Mouse (Mus musculus): ENCODE results near the gene Prdm10. TPM values are rescaled to one million over a fixed set of nuclear protein-coding genes. Genes with fewer than 3 reads are reported as not detected.
A peak's percentile ranks its signal among the peaks of the same experiment; 100 is the strongest.

Prdm10 gene
- polyA plus RNA-seq, 1 experiment from 2014 or later, result 6.5 TPM

DNA sequence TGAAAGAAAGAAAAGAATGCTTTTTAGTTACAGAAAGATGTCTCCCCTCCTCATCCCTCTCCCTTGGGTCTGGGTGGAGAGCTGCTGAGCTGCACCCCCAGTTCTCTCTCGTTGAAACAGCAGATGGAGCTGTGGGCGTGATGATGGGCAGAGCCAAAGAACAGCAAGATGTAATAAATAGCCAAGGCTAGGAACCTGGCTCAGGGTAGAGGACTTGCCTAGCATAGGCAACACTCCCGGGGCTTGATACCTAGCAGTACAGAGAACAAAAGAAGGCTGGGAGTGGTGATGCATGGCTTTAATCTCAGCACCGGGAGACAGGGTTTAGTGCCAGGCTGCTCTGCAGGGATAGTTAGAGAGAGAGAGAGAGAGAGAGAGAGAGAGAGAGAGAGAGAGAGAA, 50.9 kb downstream of the Prdm10 start:
- no peaks in the 10 kb centered on the region for H3K27me3 ChIP-seq (ENCODE audit: control insufficient read depth, insufficient read depth, low read length)
- ATAC-seq (replicated peaks; ENCODE audit: insufficient number of reproducible peaks, low FRiP score, low TSS enrichment, low read depth) (no peak), DNase-seq (ENCODE audit: low spot score) (no peak)
- H3K4me2 ChIP-seq (ENCODE audit: low read depth, low read length), result no peak overlapping the region
- WGBS, result 69% methylated on average over 4 of the region's 4 CpGs
- H3K9ac ChIP-seq (replicated peaks; ENCODE audit: low read length), result no peak overlapping the region
- H3K4me3 ChIP-seq (ENCODE audit: low read depth, low read length), result no peak overlapping the region
- no peaks in the 10 kb centered on the region for H3K36me3 ChIP-seq (replicated peaks; ENCODE audit: control insufficient read depth, insufficient read depth, low read depth, low read length)
- H3K9me3 ChIP-seq (replicated peaks; ENCODE audit: control insufficient read depth, low read length), result no peaks in the 10 kb centered on the region
- no peaks in the 10 kb centered on the region for H3K4me1 ChIP-seq (ENCODE audit: control insufficient read depth, insufficient read depth, low read length)
- H3K27ac ChIP-seq (replicated peaks; ENCODE audit: low read depth, low read length), result no peak overlapping the region

DNA sequence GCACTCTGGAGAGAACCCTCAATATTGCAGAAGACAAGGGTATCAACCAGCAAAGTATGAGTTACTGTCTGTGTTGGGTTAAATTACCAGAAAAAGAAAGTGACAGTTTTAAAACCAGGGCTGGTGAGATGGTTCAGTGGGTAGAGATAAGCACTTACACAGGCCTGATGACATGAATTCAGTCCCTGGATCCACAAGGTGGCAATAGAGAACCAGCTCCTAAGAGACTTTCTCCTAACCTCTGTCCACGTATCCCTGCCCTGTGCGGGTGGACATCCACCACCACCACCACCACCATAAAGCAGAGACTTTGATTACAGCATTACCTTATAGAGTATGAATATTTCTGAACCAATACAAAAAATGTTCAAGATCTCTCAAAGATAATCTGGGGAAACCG, 51.6 kb downstream of the Prdm10 start:
- no peak for ATAC-seq (replicated peaks; ENCODE audit: insufficient number of reproducible peaks, low FRiP score, low TSS enrichment, low read depth)
- Histone ChIP-seq H3K4me1 (ENCODE audit: control insufficient read depth, insufficient read depth, low read length) (no peaks in the 10 kb centered on the region), H3K36me3 (replicated peaks; ENCODE audit: control insufficient read depth, insufficient read depth, low read depth, low read length) (no peaks in the 10 kb centered on the region), H3K4me2 (ENCODE audit: low read depth, low read length) (no peak overlapping the region), H3K27me3 (ENCODE audit: control insufficient read depth, insufficient read depth, low read length) (no peaks in the 10 kb centered on the region), H3K27ac (replicated peaks; ENCODE audit: low read depth, low read length) (no peak overlapping the region), H3K4me3 (ENCODE audit: low read depth, low read length) (no peak overlapping the region), H3K9me3 (replicated peaks; ENCODE audit: control insufficient read depth, low read length) (no peaks in the 10 kb centered on the region), H3K9ac (replicated peaks; ENCODE audit: low read length) (no peak overlapping the region)
- DNase-seq (ENCODE audit: low spot score), result no peak
- WGBS, result 69% methylated on average over 3 of the region's 3 CpGs

DNA sequence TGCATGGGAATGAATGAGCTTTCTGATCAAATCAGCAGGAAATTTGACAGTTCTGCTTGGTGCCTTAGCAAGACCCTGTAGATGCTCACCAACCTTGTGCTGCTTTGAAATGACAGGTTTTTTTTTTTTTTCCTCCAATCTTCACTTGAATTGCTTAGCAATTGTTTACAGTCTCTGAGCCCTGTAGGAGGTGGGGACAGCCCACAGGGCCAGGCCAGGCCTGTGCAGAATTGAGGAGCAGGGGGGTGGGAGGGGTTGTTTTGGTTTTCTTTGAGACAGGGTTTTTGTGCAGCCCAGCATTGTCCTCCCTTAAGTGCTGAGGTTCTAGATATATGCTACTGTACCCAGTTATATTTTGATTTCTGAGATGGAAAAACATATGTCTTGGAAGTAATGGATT, 52.5 kb downstream of the Prdm10 start:
- Histone ChIP-seq H3K9me3 (replicated peaks; ENCODE audit: control insufficient read depth, low read length) (no peaks in the 10 kb centered on the region), H3K27me3 (ENCODE audit: control insufficient read depth, insufficient read depth, low read length) (no peaks in the 10 kb centered on the region), H3K9ac (replicated peaks; ENCODE audit: low read length) (no peak overlapping the region), H3K4me3 (ENCODE audit: low read depth, low read length) (no peak overlapping the region), H3K36me3 (replicated peaks; ENCODE audit: control insufficient read depth, insufficient read depth, low read depth, low read length) (no peaks in the 10 kb centered on the region), H3K4me1 (ENCODE audit: control insufficient read depth, insufficient read depth, low read length) (no peaks in the 10 kb centered on the region), H3K27ac (replicated peaks; ENCODE audit: low read depth, low read length) (no peak overlapping the region), H3K4me2 (ENCODE audit: low read depth, low read length) (no peak overlapping the region)
- DNase-seq (ENCODE audit: low spot score) (no peak), ATAC-seq (replicated peaks; ENCODE audit: insufficient number of reproducible peaks, low FRiP score, low TSS enrichment, low read depth) (no peak)

DNA sequence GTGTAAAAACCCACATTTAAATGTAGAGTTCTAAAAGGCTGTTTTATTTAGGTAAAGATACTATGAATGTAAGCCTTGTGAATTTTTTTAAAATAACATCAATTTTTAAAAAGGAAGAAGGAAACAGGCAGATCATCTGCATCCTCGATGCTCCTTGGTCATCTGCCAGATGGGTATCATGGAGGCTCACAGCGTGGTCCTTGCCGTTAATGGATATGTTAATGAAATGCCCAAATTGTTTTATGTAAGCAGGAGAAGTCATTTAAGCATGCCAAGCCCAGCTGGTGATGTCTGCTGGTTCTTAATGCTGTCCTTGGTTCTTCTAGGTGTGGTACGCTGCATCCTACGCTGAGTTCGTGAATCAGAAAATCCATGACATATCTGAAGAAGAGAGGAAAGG, 54.7 kb downstream of the Prdm10 start:
- DNase-seq (ENCODE audit: low spot score) (no peak), ATAC-seq (replicated peaks; ENCODE audit: insufficient number of reproducible peaks, low FRiP score, low TSS enrichment, low read depth) (no peak)
- WGBS, result 94% methylated on average over 6 of the region's 6 CpGs

DNA sequence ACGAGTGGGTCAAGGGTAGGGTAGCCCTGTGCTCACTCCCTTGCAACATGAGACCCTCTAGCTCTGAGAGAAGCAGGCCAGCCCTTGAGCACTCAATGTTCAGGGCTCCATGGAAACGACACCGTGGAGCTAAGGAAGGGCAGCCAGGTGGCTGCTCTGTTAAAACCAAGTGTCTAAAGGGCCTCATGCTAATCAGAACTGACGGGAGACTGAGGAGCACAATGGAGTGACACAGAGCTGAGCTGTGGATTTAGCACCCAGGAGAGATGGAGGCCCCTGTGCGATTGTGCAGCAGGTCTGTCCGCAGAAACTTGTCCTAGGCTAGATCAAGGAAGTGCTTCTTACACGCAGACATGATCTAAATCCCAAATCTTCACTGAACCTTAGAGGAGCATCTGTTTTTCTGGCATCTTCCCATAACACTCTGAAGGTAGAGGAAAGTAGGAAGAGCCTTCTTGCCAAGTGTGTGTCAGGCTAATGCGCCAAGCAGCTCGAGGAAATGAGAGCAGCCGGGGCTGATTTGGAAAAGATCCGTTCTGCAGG, 64.0 kb downstream of the Prdm10 start:
- Histone ChIP-seq H3K4me3 (ENCODE audit: low read depth, low read length) (no peak overlapping the region), H3K4me2 (ENCODE audit: low read depth, low read length) (no peak overlapping the region), H3K27me3 (ENCODE audit: control insufficient read depth, insufficient read depth, low read length) (no peaks in the 10 kb centered on the region), H3K36me3 (replicated peaks; ENCODE audit: control insufficient read depth, insufficient read depth, low read depth, low read length) (no peaks in the 10 kb centered on the region), H3K9ac (replicated peaks; ENCODE audit: low read length) (no peak overlapping the region), H3K27ac (replicated peaks; ENCODE audit: low read depth, low read length) (no peak overlapping the region), H3K9me3 (replicated peaks; ENCODE audit: control insufficient read depth, low read length) (no peaks in the 10 kb centered on the region), H3K4me1 (ENCODE audit: control insufficient read depth, insufficient read depth, low read length) (no peaks in the 10 kb centered on the region)
- DNase-seq (ENCODE audit: low spot score) (no peak), ATAC-seq (replicated peaks; ENCODE audit: insufficient number of reproducible peaks, low FRiP score, low TSS enrichment, low read depth) (no peak)
- 65% methylated on average over 11 of the region's 11 CpGs for WGBS

More for the DNA sequence above, 54.7 kb downstream of the Prdm10 start:
- no peaks in the 10 kb centered on the region for H3K9me3 ChIP-seq (replicated peaks; ENCODE audit: control insufficient read depth, low read length)
- no peak overlapping the region for H3K4me2 ChIP-seq (ENCODE audit: low read depth, low read length)
- H3K9ac ChIP-seq (replicated peaks; ENCODE audit: low read length), result no peak overlapping the region
- no peaks in the 10 kb centered on the region for H3K36me3 ChIP-seq (replicated peaks; ENCODE audit: control insufficient read depth, insufficient read depth, low read depth, low read length)
- H3K4me1 ChIP-seq (ENCODE audit: control insufficient read depth, insufficient read depth, low read length), result no peaks in the 10 kb centered on the region
- no peak overlapping the region for H3K27ac ChIP-seq (replicated peaks; ENCODE audit: low read depth, low read length)
- H3K27me3 ChIP-seq (ENCODE audit: control insufficient read depth, insufficient read depth, low read length), result no peaks in the 10 kb centered on the region
- no peak overlapping the region for H3K4me3 ChIP-seq (ENCODE audit: low read depth, low read length)

DNA sequence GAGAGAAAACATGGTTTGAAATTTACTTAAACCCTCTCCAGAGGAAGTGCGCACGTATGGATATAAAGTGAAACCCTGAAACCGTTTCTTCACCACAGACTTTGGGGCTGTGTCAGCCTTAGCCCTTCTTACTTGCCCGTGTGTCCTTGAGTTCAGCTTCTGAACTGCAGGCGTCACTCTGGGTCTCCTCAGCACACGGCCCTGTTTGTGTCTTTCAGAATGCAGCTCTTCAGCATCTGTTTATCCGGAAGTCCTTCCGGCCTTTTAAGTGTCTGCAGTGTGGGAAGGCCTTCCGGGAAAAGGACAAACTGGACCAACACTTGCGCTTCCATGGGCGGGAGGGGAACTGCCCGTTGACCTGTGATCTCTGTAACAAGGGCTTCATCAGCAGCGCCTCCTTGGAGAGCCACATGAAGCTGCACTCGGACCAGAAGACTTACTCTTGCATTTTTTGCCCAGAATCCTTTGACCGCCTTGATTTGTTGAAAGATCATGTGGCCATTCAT, 66.3 kb downstream of the Prdm10 start:
- Histone ChIP-seq H3K27ac (replicated peaks; ENCODE audit: low read depth, low read length) (no peak overlapping the region), H3K4me1 (ENCODE audit: control insufficient read depth, insufficient read depth, low read length) (no peaks in the 10 kb centered on the region), H3K36me3 (replicated peaks; ENCODE audit: control insufficient read depth, insufficient read depth, low read depth, low read length) (no peaks in the 10 kb centered on the region; the same call in 1 of the 2 replicates), H3K27me3 (ENCODE audit: control insufficient read depth, insufficient read depth, low read length) (no peaks in the 10 kb centered on the region), H3K4me3 (ENCODE audit: low read depth, low read length) (no peak overlapping the region), H3K9ac (replicated peaks; ENCODE audit: low read length) (no peak overlapping the region), H3K9me3 (replicated peaks; ENCODE audit: control insufficient read depth, low read length) (no peaks in the 10 kb centered on the region), H3K4me2 (ENCODE audit: low read depth, low read length) (no peak overlapping the region)
- ATAC-seq (replicated peaks; ENCODE audit: insufficient number of reproducible peaks, low FRiP score, low TSS enrichment, low read depth) (no peak), DNase-seq (ENCODE audit: low spot score) (no peak)
- WGBS, result 75% methylated on average over 15 of the region's 15 CpGs

DNA sequence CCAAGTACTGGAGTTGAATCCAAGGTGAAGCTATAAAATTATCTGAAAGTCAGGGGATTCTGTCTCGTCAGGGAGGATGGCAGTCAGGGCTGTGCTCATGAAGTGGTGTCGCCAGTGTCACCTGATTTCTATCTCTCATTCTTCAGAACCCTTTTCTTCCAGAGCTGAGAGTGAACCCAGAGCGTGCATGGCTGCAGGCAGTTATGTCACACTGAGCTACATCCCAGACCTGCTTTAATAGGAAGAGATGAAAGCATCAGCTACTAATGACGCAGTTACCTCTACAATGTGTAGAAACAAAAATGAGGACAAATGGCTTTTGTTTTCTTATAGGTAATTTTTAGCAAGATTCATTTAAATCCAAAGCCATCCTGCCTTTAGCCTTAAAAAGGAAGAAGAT, 68.1 kb downstream of the Prdm10 start:
- H3K9me3 ChIP-seq (replicated peaks; ENCODE audit: control insufficient read depth, low read length), result no peaks in the 10 kb centered on the region
- H3K27ac ChIP-seq (replicated peaks; ENCODE audit: low read depth, low read length), result no peak overlapping the region
- H3K4me1 ChIP-seq (ENCODE audit: control insufficient read depth, insufficient read depth, low read length), result no peaks in the 10 kb centered on the region
- no peaks in the 10 kb centered on the region; the same call in 1 of the 2 replicates for H3K36me3 ChIP-seq (replicated peaks; ENCODE audit: control insufficient read depth, insufficient read depth, low read depth, low read length)
- H3K9ac ChIP-seq (replicated peaks; ENCODE audit: low read length), result no peak overlapping the region
- no peaks in the 10 kb centered on the region for H3K27me3 ChIP-seq (ENCODE audit: control insufficient read depth, insufficient read depth, low read length)
- no peak overlapping the region for H3K4me3 ChIP-seq (ENCODE audit: low read depth, low read length)
- H3K4me2 ChIP-seq (ENCODE audit: low read depth, low read length), result no peak overlapping the region
- DNase-seq (ENCODE audit: low spot score), result no peak
- ATAC-seq (replicated peaks; ENCODE audit: insufficient number of reproducible peaks, low FRiP score, low TSS enrichment, low read depth), result 0 out of 2 replicates have a peak, but pooled peaks have one; percentile 39
- 80% methylated on average over 4 of the region's 4 CpGs for WGBS

DNA sequence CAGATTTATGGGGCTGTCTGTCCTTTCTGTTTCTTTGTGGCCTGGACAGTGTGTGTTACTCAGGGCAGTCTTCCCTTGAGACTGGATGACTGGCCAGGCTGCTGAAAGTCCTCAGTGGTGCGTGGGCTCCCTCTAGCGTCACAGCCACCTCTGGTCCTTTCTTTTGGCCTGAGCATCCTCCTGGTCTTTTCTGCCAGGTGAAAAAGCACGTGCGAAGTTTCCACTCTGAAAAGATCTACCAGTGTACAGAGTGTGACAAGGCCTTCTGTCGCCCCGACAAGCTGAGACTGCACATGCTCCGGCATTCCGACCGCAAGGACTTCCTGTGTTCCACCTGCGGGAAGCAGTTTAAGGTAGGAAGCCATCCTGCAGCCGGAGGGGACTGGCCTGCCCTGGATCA, 68.6 kb downstream of the Prdm10 start:
- H3K36me3 ChIP-seq (replicated peaks; ENCODE audit: control insufficient read depth, insufficient read depth, low read depth, low read length), result no peaks in the 10 kb centered on the region; the same call in 1 of the 2 replicates
- H3K4me1 ChIP-seq (ENCODE audit: control insufficient read depth, insufficient read depth, low read length), result no peaks in the 10 kb centered on the region
- H3K9me3 ChIP-seq (replicated peaks; ENCODE audit: control insufficient read depth, low read length), result no peaks in the 10 kb centered on the region
- whole genome bisulfite sequencing, result 69% methylated on average over 11 of the region's 11 CpGs
- no peak overlapping the region for H3K27ac ChIP-seq (replicated peaks; ENCODE audit: low read depth, low read length)
- DNase-seq (ENCODE audit: low spot score) (peak; percentile 77), ATAC-seq (replicated peaks; ENCODE audit: insufficient number of reproducible peaks, low FRiP score, low TSS enrichment, low read depth) (0 out of 2 replicates have a peak, but pooled peaks have one; percentile 29)
- no peak overlapping the region for H3K9ac ChIP-seq (replicated peaks; ENCODE audit: low read length)
- no peaks in the 10 kb centered on the region for H3K27me3 ChIP-seq (ENCODE audit: control insufficient read depth, insufficient read depth, low read length)
- H3K4me3 ChIP-seq (ENCODE audit: low read depth, low read length), result no peak overlapping the region
- no peak overlapping the region for H3K4me2 ChIP-seq (ENCODE audit: low read depth, low read length)
